Mouse (Mus musculus) liver, postnatal 0 days (tissue): ENCODE data around the gene Rnaseh1.

ENCODE experiments used
- CTCF ChIP-seq: sonication (generic); IDR thresholded peaks from 2 replicates; pipeline ENCODE4 v1.5.1; 2016; ENCODE audit warnings: antibody characterized with exemption, low read depth
- EP300 ChIP-seq: IDR thresholded peaks from 2 replicates; pipeline ENCODE4 v1.6.1; 2016; ENCODE audit warnings: antibody characterized with exemption, low read depth, mild to moderate bottlenecking

DNA sequence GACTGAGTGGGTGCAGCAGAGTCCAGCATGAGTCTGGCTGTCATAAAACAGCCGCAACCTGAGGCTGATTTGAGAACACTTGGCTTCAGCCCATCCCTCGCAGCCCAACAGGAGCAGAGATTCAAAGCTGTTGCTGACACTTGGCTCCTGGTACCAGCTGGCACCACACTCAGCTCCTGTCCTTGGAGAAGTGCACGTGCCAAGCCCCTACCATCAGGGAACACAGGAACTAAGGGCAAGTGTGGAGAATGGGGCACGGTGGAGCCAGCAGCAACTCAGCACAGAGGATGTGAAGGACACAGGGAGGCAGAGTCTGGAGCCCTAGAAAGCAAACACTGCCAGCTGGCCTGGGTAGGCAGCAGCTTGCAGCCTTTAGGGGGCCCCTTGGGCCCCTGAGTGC lies 47.1 kb upstream of the Rnaseh1 start:
- TF ChIP-seq CTCF (no peak), EP300 (no peak)
